In the genomic region with DNA sequence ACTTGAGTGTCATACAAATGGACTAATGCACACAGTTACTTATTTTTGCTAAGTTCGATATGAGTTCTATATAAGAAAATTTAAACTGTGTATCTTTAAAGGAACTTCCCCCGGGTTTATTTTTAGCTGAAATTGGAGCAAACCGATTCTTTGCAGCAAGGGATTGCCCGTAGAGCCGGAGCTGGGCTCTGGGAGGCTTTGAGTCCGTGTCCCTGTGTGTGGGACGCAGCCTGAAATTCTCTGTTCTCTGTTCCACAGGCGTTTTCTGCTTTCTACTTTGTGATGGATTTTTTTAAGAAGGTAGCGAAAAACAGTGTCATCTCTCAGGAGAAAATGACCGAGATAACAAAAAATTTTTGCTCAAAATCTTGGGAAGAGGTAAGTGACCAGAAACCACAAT, we compare ENCODE assay signal across 22 mouse cellular contexts. TPM values are rescaled to one million over a fixed set of nuclear protein-coding genes. Genes with fewer than 3 reads are reported as not detected.
A peak's percentile ranks its signal among the peaks of the same experiment; 100 is the strongest.
DNase-seq lines count a peak whose midpoint lies in the region; ATAC-seq and TF ChIP-seq lines count a peak whose summit lies in the region.
"Had no signal": no experiment of that assay in that cellular context is flagged by ENCODE, and none has a peak within 500 bp of the region (broad histone marks: within the 10 kb centered on the region; RNA-seq: fewer than 3 reads in every experiment).

No protein-coding gene starts in this region.

- no peaks in the 10 kb centered on the region for H3K9me3 ChIP-seq in forebrain, postnatal 0 days (ENCODE audit: low read length)
- no peaks in the 10 kb centered on the region for H3K9me3 ChIP-seq in forebrain, embryonic 10.5 days
- H3K9me3 ChIP-seq in lung, embryonic 14.5 days (ENCODE audit: low read depth, low read length) = no peaks in the 10 kb centered on the region
- H3K9me3 ChIP-seq: embryonic facial prominence, embryonic 10.5 days; heart, embryonic 15.5 days; hindbrain, embryonic 13.5 days had no signal

- no peak overlapping the region for H3K9ac ChIP-seq in forebrain, postnatal 0 days
- H3K9ac ChIP-seq in lung, embryonic 14.5 days = no peak overlapping the region
- H3K9ac ChIP-seq: heart, embryonic 15.5 days; hindbrain, embryonic 13.5 days had no signal

- 62% methylated on average over 10 of the region's 10 CpGs for WGBS in forebrain, postnatal 0 days
- WGBS in forebrain, embryonic 10.5 days = 86% methylated on average over 10 of the region's 10 CpGs
- 47% methylated on average over 10 of the region's 10 CpGs for WGBS in lung, embryonic 14.5 days
- 40% methylated on average over 10 of the region's 10 CpGs for WGBS in olfactory bulb, adult 2 months

- no peak for TF ChIP-seq CTCF in forebrain, postnatal 0 days (IDR thresholded peaks at IDR 0.05; ENCODE audit: low read depth)
- TF ChIP-seq CTCF in lung, embryonic 14.5 days (IDR thresholded peaks at IDR 0.05; ENCODE audit: low read depth) = no peak
- no peak for TF ChIP-seq CTCF in olfactory bulb, adult 2 months (IDR thresholded peaks at IDR 0.05; ENCODE audit: insufficient read depth, low read depth, low read length)

- no peaks in the 10 kb centered on the region for H3K27me3 ChIP-seq in forebrain, postnatal 0 days (ENCODE audit: insufficient read depth, low read length)
- H3K27me3 ChIP-seq in forebrain, embryonic 10.5 days (ENCODE audit: poor library complexity, severe bottlenecking) = no peaks in the 10 kb centered on the region
- no peaks in the 10 kb centered on the region for H3K27me3 ChIP-seq in lung, embryonic 14.5 days (ENCODE audit: insufficient read depth, low read length)
- H3K27me3 ChIP-seq: hindbrain, embryonic 13.5 days had no signal

- TF ChIP-seq POLR2A in olfactory bulb, adult 2 months (IDR thresholded peaks at IDR 0.05; ENCODE audit: insufficient read depth, low read depth, low read length) = no peak

- no peak overlapping the region for H3K4me2 ChIP-seq in forebrain, postnatal 0 days (ENCODE audit: low read depth)
- H3K4me2 ChIP-seq in lung, embryonic 14.5 days = no peak overlapping the region
- H3K4me2 ChIP-seq: heart, embryonic 11.5 days; heart, embryonic 15.5 days; hindbrain, embryonic 13.5 days had no signal

- no peak for ATAC-seq in forebrain, postnatal 0 days
- no peak for ATAC-seq in lung, embryonic 14.5 days (ENCODE audit: insufficient read depth)
- ATAC-seq: hindbrain, postnatal 0 days had no signal

- H3K36me3 ChIP-seq in forebrain, postnatal 0 days (ENCODE audit: insufficient read depth) = no peaks in the 10 kb centered on the region
- no peaks in the 10 kb centered on the region for H3K36me3 ChIP-seq in forebrain, embryonic 10.5 days (replicated peaks)
- no peaks in the 10 kb centered on the region for H3K36me3 ChIP-seq in lung, embryonic 14.5 days (ENCODE audit: insufficient read depth)
- H3K36me3 ChIP-seq: embryonic facial prominence, embryonic 10.5 days; heart, embryonic 15.5 days; hindbrain, embryonic 13.5 days had no signal

- no peak overlapping the region for H3K4me3 ChIP-seq in forebrain, postnatal 0 days (ENCODE audit: low read depth, low read length)
- H3K4me3 ChIP-seq in forebrain, embryonic 10.5 days = no peak overlapping the region
- no peak overlapping the region for H3K4me3 ChIP-seq in lung, embryonic 14.5 days (ENCODE audit: low read depth, low read length)
- no peak overlapping the region for H3K4me3 ChIP-seq in olfactory bulb, adult 2 months (ENCODE audit: insufficient read depth, low read depth, low read length)
- H3K4me3 ChIP-seq: embryonic facial prominence, embryonic 10.5 days; heart, adult 2 months; heart, embryonic 15.5 days; hindbrain, embryonic 13.5 days had no signal

- H3K27ac ChIP-seq in forebrain, postnatal 0 days (ENCODE audit: low read depth, low read length) = 0 out of 2 replicates have a peak overlapping the region, but pooled peaks have one; percentile 0
- no peak overlapping the region for H3K27ac ChIP-seq in forebrain, embryonic 10.5 days
- H3K27ac ChIP-seq in lung, embryonic 14.5 days (ENCODE audit: low read depth) = no peak overlapping the region
- peak overlapping the region; percentile 49 for H3K27ac ChIP-seq in olfactory bulb, adult 2 months (ENCODE audit: insufficient read depth, low read depth, low read length)
- H3K27ac ChIP-seq: embryonic facial prominence, embryonic 10.5 days; heart, adult 2 months; heart, embryonic 15.5 days; hindbrain, embryonic 13.5 days; hindbrain, postnatal 0 days had no signal

- H3K4me1 ChIP-seq in forebrain, postnatal 0 days (ENCODE audit: insufficient read depth) = peaks cover 13% of the 10 kb centered on the region; the same call in 1 of the 2 replicates
- peaks cover 16% of the 10 kb centered on the region for H3K4me1 ChIP-seq in forebrain, embryonic 10.5 days
- peaks cover 3% of the 10 kb centered on the region for H3K4me1 ChIP-seq in lung, embryonic 14.5 days (ENCODE audit: insufficient read depth)
- H3K4me1 ChIP-seq in olfactory bulb, adult 2 months (ENCODE audit: control insufficient read depth, insufficient read depth, low read length) = peaks cover 28% of the 10 kb centered on the region

- DNase-seq in forebrain, postnatal 0 days = peak; percentile 25
- no peak for DNase-seq in forebrain, embryonic 10.5 days (ENCODE audit: extremely low spot score, low spot score)
- peak; percentile 34 for DNase-seq in lung, embryonic 14.5 days
- DNase-seq in lung, postnatal 10 days = no peak
- peak; percentile 59 for DNase-seq in brain, adult 2 months (ENCODE audit: low read depth, low spot score)
- DNase-seq in adrenal gland, postnatal 10 days = no peak
- DNase-seq: adrenal gland, postnatal 14 days; cerebellum, adult 18-20 months; cerebellum, adult 9-11 months; cerebellum, postnatal 36 days; gastrocnemius, postnatal 14 days; heart, adult 2 months; heart, postnatal 14 days had no signal

RNA-seq across cellular contexts. Expression of gene Cc2d2b, which starts 15.1 kb away (rescaled TPM):
- 0.24 and 1.7 TPM in 2 replicates for total RNA-seq in forebrain, postnatal 0 days (2014; rRNA removed)
- polyA plus RNA-seq in forebrain, postnatal 0 days (2015; fragmentation: Nextera tagmentation; extraction: Ambion mirVana) = 0.28 and 0.38 TPM in 2 replicates
- polyA plus RNA-seq in forebrain, embryonic 10.5 days (2016; fragmentation: Nextera tagmentation; extraction: Ambion mirVana) = 0.05 and 0.06 TPM in 2 replicates
- not detected in 2 replicates for polyA plus RNA-seq in lung, embryonic 14.5 days (2014; fragmentation: Nextera tagmentation; extraction: Ambion mirVana)
- polyA plus RNA-seq in olfactory bulb, adult 2 months (2012; ENCODE audit: insufficient read depth, insufficient read length, low replicate concordance, missing spikeins) = not detected in 2 replicates
- total RNA-seq in adrenal gland, postnatal 10 days (2021) = under 1 TPM in 1 of 2 experiments, not detected in 1; 0.15 TPM
- total RNA-seq: gastrocnemius, postnatal 14 days; heart, adult 2 months; heart, postnatal 14 days; hindbrain, postnatal 0 days; MEL had no signal
- polyA plus RNA-seq: C2C12; embryonic facial prominence, embryonic 14.5 days; heart, adult 2 months; heart, embryonic 15.5 days had no signal

Comparison
In these comparisons a context has a peak if more than half of its experiments do, and no peak if none do; other contexts are left out.
1. DNase-seq: peak in forebrain, postnatal 0 days (single experiment), lung, embryonic 14.5 days (single experiment) and brain, adult 2 months (single experiment); none in forebrain, embryonic 10.5 days (single experiment), lung, postnatal 10 days (single experiment) and adrenal gland, postnatal 10 days (single experiment).
2. H3K27ac ChIP-seq: peak in forebrain, postnatal 0 days (single experiment) and olfactory bulb, adult 2 months (single experiment); none in forebrain, embryonic 10.5 days (single experiment) and lung, embryonic 14.5 days (single experiment).